Mouse (Mus musculus) limb, embryonic 15.5 days (tissue): Measurements from ENCODE around the gene Cnksr1. TPM values are rescaled to one million over a fixed set of nuclear protein-coding genes. Genes with fewer than 3 reads are reported as not detected.

Experiments
- ATAC-seq: fragments of 200-750 bp; cut with Nextera tagmentation; 2 replicates; pipeline ENCODE4 v1.8.0; 2017; ENCODE audit warnings: low read depth, moderate TSS enrichment; ENCODE audit not compliant: insufficient number of reproducible peaks, low FRiP score, low TSS enrichment
- H3K27ac ChIP-seq: fragments of 300-500 bp; sonication (generic); 2 replicates; pipeline ENCODE4 v1.5.1; 2015; ENCODE audit warnings: moderate library complexity, mild to moderate bottlenecking, inconsistent platforms
- H3K27me3 ChIP-seq: fragments of 300-500 bp; sonication (generic); 2 replicates; pipeline ENCODE4 v1.6.1; 2015; ENCODE audit warnings: inconsistent platforms
- H3K36me3 ChIP-seq: fragments of 300-500 bp; sonication (generic); 2 replicates; pipeline ENCODE4 v1.6.1; 2015; ENCODE audit warnings: inconsistent platforms
- H3K4me1 ChIP-seq: fragments of 300-500 bp; sonication (generic); 2 replicates; pipeline ENCODE4 v1.6.1; 2015; ENCODE audit warnings: inconsistent platforms
- H3K4me2 ChIP-seq: fragments of 300-500 bp; sonication (generic); 2 replicates; pipeline ENCODE4 v1.6.1; 2015; ENCODE audit warnings: mild to moderate bottlenecking, inconsistent platforms
- H3K4me3 ChIP-seq: fragments of 300-500 bp; sonication (generic); 2 replicates; pipeline ENCODE4 v1.5.1; 2015; ENCODE audit warnings: mild to moderate bottlenecking, inconsistent platforms
- H3K9ac ChIP-seq: fragments of 300-500 bp; sonication (generic); 2 replicates; pipeline ENCODE4 v1.6.1; 2015; ENCODE audit warnings: inconsistent platforms
- H3K9me3 ChIP-seq: fragments of 300-500 bp; sonication (generic); 2 replicates; pipeline ENCODE4 v1.6.1; 2016; ENCODE audit warnings: inconsistent platforms
- WGBS: fragments of 180-500 bp; shearing (Covaris S2); methylation state at CpG from one replicate; pipeline ENCODE4 v1.1.7; 2015; 5-methylcytosine and 5-hydroxymethylcytosine counted together
- polyA plus RNA-seq: library from polyadenylated mRNA; unstranded; fragments of >200 nt; fragmentation: Nextera tagmentation; extraction: Ambion mirVana; gene quantifications from 2 replicates; pipeline ENCODE4 v1.2.1, GENCODE M21; 2015

Gene Cnksr1
- polyA plus RNA-seq, 1 experiment from 2014 or later, result 3.6 TPM

DNA sequence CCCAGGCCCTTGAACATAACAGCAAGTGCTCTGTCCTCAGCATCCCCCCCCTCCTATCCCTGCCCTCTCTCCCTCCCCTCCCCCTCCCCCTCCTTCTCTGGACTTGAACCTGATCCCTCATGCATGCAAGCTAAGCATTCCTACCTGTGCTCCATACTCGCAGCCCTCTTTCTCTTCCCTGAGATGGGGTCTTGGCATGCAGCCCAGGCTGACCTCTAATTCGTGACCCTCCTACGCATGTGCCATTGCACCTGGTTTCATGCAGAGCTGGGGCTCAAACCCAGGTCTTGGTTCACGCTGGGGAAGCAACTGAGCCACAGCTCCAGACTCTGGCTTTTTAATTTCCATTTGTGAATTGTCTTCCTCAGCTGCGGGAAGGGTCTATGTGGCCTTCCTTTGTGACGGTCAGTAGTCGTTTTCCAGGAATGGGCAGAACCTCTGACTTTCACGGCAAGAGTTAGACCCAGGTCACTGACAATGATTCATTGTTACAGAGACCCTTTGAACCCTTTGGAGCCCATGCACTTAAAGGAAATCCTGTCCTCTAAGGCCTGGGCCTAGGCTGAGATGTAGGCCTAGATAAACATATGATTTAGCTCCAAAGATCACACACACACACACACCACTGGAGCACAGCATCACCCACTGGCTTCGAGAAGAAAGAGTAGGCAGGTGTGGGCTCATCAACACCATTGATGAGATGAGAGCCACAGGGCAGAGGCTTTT lies 27.8 kb upstream of the Cnksr1 start:
- Histone ChIP-seq H3K36me3 (no peaks in the 10 kb centered on the region), H3K27ac (no peak overlapping the region), H3K4me3 (no peak overlapping the region), H3K27me3 (no peaks in the 10 kb centered on the region), H3K9me3 (no peaks in the 10 kb centered on the region), H3K4me1 (no peaks in the 10 kb centered on the region), H3K9ac (no peak overlapping the region), H3K4me2 (no peak overlapping the region)
- ATAC-seq, result no peak
- WGBS, result 60% methylated on average over 9 of the region's 9 CpGs

GRCm38 (mm10) chr4:134263191-134263590 lies 25.0 kb upstream of the Cnksr1 start:
- 29% methylated on average over 6 of the region's 6 CpGs for WGBS

DNA sequence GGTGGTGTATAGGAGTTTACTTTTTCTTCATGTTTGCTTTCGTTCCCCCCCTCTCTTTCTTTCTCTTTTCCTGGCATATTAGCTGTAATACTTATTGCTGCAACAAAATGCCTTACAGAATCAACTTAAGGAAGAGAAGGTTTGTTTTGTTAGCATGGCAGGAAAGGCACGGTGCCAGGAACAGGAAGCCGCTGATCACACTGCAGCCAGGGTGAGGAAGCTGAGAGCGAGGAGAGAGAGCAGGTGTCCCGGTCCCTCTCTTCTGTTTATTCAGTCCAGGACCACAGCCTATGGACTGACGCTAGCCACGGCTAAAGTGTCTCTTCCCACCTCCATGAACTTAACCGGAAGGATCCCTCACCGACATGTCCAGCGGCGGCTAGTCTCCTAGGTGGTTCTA lies 20.2 kb upstream of the Cnksr1 start:
- no peak overlapping the region for H3K4me2 ChIP-seq
- H3K4me3 ChIP-seq, result no peak overlapping the region
- no peaks in the 10 kb centered on the region for H3K36me3 ChIP-seq
- H3K9me3 ChIP-seq, result no peaks in the 10 kb centered on the region
- H3K27me3 ChIP-seq, result peaks cover 31% of the 10 kb centered on the region
- H3K9ac ChIP-seq, result no peak overlapping the region
- no peak overlapping the region for H3K27ac ChIP-seq
- H3K4me1 ChIP-seq, result peaks cover 28% of the 10 kb centered on the region
- 69% methylated on average over 11 of the region's 11 CpGs for WGBS
- ATAC-seq, result no peak

More at GRCm38 (mm10) chr4:134263191-134263590, 25.0 kb upstream of the Cnksr1 start:
- ATAC-seq, result no peak
- Histone ChIP-seq H3K9me3 (no peaks in the 10 kb centered on the region), H3K9ac (no peak overlapping the region), H3K27ac (no peak overlapping the region), H3K4me2 (no peak overlapping the region), H3K27me3 (no peaks in the 10 kb centered on the region), H3K4me3 (no peak overlapping the region), H3K36me3 (no peaks in the 10 kb centered on the region), H3K4me1 (no peaks in the 10 kb centered on the region)

DNA sequence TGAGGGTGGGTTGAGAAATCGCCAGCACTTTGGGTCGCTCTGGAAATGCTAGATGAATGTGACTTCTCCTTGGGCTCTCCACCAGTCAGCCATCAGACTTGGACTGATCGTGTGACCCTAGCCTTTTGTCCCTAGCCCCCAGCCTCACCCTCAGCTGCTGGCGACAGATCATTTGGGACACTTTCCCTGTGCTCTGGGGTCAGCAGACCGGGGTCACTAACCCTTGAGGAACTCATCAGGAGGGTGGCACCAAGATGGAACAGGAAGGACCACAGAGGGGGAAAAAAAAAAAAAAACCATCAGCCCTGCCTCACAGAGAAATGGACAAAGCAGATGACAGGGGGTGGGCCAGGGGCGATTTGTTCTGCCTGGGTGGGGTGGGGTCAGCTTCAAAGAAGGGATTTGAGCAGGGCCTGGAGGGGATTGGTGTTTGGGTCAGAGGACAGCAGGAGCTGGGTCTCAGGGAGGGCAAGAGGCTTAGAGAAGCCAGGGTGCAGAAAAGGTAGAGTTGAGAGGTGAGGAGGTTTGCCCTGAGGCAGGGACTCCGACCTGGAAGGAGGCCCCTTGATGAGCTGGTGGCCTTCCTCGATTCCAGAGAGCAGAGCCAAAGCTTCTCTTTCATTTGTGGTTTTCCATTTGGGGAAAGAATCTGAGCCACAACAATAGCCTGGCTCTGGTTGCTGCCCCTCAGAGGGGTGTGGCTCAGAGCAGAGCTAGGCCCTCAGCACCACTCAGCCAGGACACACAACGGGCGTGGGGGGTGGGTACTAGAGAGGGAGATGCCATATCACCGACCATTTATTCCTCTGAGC lies 19.2 kb upstream of the Cnksr1 start:
- no peaks in the 10 kb centered on the region for H3K36me3 ChIP-seq

DNA sequence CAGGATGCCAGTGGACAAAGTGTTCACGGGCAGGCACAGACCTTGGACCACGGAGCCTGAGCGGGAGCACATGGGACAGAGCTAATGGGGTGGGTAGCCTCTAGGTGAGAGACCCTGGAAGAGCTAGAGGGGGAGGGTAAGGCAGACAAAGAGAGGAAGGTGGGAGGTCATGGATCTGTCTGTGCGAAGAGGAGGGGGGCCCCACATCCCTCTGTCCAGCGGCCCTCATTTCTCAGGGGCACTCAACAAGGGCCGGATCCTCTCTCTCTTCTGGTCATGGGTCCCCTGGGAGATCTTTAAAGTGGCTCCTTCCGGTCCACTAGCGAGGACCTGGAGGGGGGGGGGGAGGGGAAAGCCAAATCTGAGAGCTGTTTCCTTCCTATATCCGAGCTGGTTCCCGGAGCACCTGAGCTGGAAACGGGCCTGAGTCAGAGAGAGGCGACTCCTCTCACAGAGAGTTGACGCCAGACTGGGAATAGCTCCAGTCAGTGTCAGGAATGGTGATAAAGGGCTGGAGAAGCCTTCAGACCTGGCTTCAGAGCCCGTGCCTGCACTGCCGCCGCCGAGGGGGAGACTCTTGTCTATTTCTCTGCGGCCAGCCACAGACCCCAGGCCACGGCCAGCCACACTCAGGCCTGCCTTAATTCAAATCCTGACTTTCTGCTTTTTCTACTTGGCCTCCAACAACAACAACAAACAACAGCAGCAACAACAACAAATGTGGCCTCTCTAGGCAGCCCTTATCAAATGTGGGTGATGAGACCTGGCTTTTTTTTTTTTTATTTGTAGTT lies 18.4 kb upstream of the Cnksr1 start:
- Histone ChIP-seq H3K36me3 (no peaks in the 10 kb centered on the region), H3K27ac (peak overlapping the region; percentile 14; the same call in 1 of the 2 replicates), H3K4me3 (no peak overlapping the region), H3K9ac (no peak overlapping the region), H3K4me1 (peaks cover 40% of the 10 kb centered on the region), H3K4me2 (no peak overlapping the region), H3K27me3 (peaks cover 49% of the 10 kb centered on the region), H3K9me3 (no peaks in the 10 kb centered on the region)
- ATAC-seq, result 0 out of 2 replicates have a peak, but pooled peaks have one; percentile 1
- WGBS, result 23% methylated on average over 18 of the region's 19 CpGs

More for the DNA sequence above, 19.2 kb upstream of the Cnksr1 start:
- Histone ChIP-seq H3K4me2 (no peak overlapping the region), H3K27ac (no peak overlapping the region), H3K9ac (no peak overlapping the region), H3K27me3 (peaks cover 41% of the 10 kb centered on the region), H3K9me3 (no peaks in the 10 kb centered on the region), H3K4me3 (no peak overlapping the region), H3K4me1 (peaks cover 32% of the 10 kb centered on the region)
- 29% methylated on average over 11 of the region's 11 CpGs for WGBS
- ATAC-seq, result no peak

DNA sequence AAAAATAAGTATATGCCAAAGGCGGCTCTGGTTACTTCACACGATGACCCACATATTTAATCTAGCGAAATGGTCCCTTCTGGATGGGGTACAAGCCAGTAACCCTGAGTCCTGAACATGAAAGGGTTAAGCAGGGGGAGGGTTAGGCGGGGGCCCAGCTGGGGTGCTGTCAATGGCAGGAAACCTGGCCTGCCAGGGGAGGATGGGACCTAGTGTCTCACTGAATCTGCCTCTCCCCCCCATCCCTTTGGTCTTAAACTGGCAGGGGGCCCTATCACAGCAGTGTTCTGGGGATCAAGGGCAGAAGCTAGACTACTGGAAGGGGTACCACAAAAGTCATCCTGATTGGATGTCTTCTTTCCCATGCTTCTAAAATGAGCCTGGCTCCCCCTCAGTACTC lies 17.7 kb upstream of the Cnksr1 start:
- Histone ChIP-seq H3K9me3 (no peaks in the 10 kb centered on the region), H3K4me1 (peaks cover 48% of the 10 kb centered on the region), H3K4me3 (no peak overlapping the region), H3K36me3 (no peaks in the 10 kb centered on the region), H3K9ac (no peak overlapping the region), H3K4me2 (no peak overlapping the region), H3K27me3 (peaks cover 56% of the 10 kb centered on the region), H3K27ac (0 out of 2 replicates have a peak overlapping the region, but pooled peaks have one; percentile 14)
- no peak for ATAC-seq
- 34% methylated on average over 4 of the region's 4 CpGs for WGBS

DNA sequence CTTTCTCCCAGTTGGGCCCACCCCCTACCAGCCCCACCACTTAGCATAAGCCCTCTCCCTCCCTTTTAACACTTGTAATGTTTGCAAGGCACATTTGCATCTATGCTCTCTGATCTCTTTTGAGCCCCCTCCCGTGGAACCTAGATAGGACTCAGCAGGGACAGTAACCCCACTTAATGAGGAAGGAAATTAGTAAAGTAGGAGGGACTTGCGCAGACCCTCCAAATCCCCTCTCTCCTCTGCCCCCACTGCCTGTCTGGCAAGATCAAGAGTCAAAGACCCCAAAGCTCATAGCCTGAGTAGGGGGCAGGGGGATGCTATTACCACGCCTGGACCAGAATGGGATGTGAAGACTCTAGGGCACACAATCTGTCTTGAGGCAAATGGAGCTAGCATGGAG lies 16.6 kb upstream of the Cnksr1 start:
- Histone ChIP-seq H3K4me3 (no peak overlapping the region), H3K4me1 (peaks cover 58% of the 10 kb centered on the region), H3K27ac (no peak overlapping the region), H3K27me3 (peaks cover 66% of the 10 kb centered on the region), H3K4me2 (no peak overlapping the region), H3K9me3 (no peaks in the 10 kb centered on the region), H3K9ac (no peak overlapping the region), H3K36me3 (no peaks in the 10 kb centered on the region)
- ATAC-seq, result no peak
- WGBS, result 46% methylated on average over 3 of the region's 3 CpGs

- Histone ChIP-seq H3K36me3 (no peaks in the 10 kb centered on the region), H3K27ac (no peak within 1 kb of the TSS), H3K9ac (no peak within 1 kb of the TSS), H3K27me3 (peaks cover 75% of the 10 kb centered on the region), H3K9me3 (no peaks in the 10 kb centered on the region), H3K4me3 (peak within 1 kb of the TSS; percentile 52), H3K4me1 (peaks cover 65% of the 10 kb centered on the region), H3K4me2 (peak within 1 kb of the TSS; percentile 19)
- 3% methylated on average over 13 of the region's 13 CpGs for WGBS
- ATAC-seq, result no peak
Observed at GRCm38 (mm10) chr4:134253722-134254324, 15.6 kb upstream of the Cnksr1 start, which contains the start of gene Grrp1. Gene Grrp1, minus strand, starts transcription at chr4:134254106.

DNA sequence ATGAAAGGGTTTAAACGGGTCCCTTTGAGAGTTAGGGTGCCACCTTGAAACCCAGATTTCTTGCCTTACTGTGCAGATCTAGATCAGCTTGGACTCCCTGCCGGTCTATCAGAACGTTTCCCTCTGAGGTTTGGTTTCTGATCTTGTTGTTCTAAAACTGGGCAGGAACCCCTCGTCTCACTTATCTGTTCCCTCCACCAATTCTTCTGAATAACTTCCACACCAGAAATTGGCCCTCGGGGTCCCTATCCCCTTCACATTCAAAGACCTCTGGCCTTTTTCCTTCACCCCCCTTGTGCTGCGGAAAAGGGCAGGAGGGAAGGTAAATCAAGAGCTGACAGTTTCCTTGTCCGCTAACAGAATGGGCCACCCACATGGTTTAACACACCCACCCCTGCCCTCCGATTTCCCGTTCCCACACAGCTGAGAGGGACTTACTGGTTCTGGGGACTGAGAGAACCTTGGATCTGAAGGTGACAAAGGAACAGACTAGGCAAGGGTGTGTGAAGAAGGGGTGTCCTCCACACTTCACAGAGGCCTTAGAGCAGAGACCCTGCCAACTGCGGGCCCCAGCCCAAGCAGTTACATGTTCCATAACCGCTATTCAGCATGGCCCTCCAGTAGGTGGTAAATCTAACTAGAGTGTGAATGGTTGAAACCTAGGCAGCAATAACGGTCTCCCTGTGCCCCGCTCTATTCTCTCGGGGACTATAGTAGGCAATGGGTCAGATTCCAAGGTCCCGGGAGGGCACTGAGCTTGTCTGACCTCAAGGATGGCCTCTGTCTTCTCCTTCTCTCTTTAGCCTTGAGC lies 14.9 kb upstream of the Cnksr1 start:
- Histone ChIP-seq H3K9ac (no peak overlapping the region), H3K9me3 (no peaks in the 10 kb centered on the region), H3K36me3 (no peaks in the 10 kb centered on the region), H3K27me3 (peaks cover 82% of the 10 kb centered on the region), H3K4me1 (peaks cover 65% of the 10 kb centered on the region), H3K27ac (no peak overlapping the region), H3K4me3 (peak overlapping the region; percentile 52), H3K4me2 (peak overlapping the region; percentile 19)
- WGBS, result 23% methylated on average over 15 of the region's 15 CpGs
- ATAC-seq, result no peak

DNA sequence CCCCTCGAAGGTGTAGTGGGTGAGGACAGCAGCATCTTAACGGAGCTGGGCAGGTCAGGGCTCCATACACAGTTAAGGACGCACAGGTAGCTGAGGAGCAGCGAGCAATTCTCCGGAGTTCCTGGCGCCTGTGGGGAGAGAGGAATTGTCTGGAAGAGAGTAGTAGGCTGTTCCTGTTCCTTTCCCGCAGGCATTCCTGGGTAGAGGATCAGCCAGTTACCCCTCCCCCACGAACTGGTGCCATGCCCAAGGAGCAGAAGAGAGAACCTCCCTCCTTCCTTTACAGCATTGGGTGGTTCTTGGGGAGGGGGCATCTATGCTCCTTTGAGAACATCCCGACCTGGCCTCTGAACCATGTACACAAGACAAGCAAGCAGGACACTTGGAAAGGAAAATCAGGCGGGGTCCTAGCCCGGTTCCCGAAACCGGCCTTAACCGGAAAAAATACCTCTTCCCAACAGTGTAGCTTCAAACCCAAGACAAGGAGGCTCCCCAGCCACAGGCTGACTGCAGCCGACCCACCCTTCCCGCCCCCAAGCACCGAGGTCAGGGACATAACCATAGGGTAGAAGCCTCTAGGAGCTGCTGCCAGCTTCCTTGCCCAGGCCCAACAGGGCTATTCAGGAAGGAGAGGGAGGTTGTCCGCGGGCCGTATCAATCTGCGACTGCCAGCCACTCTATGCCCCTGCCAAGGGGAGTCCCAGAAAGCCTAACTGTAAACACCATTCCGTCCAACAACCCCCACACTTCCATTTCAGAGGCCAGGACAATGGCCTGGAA lies 14.1 kb upstream of the Cnksr1 start:
- WGBS, result 12% methylated on average over 22 of the region's 22 CpGs
- H3K27ac ChIP-seq, result no peak overlapping the region
- peak overlapping the region; percentile 52 for H3K4me3 ChIP-seq
- H3K4me1 ChIP-seq, result peaks cover 60% of the 10 kb centered on the region
- H3K36me3 ChIP-seq, result no peaks in the 10 kb centered on the region
- peak overlapping the region; percentile 96 for H3K4me2 ChIP-seq
- H3K27me3 ChIP-seq, result peaks cover 90% of the 10 kb centered on the region
- no peak for ATAC-seq
- H3K9ac ChIP-seq, result no peak overlapping the region
- H3K9me3 ChIP-seq, result no peaks in the 10 kb centered on the region
